Mouse (Mus musculus) left cerebral cortex, postnatal 4 days (tissue): Measurements from ENCODE around the gene Raet1d. TPM values are rescaled to one million over a fixed set of nuclear protein-coding genes. Genes with fewer than 3 reads are reported as not detected.
"Not testable (repeated sequence)": the region's sequence is repeated elsewhere in the genome, so short reads cannot be mapped to it uniquely, and the experiment has no call there.

ENCODE experiments used
- DNase-seq: peaks from one replicate; pipeline ENCODE4 v3.0.0-alpha.2; 2022
- intact Hi-C: fragments of 180-260 bp; cut with DNase I; formaldehyde crosslinking; loops from one replicate; pipeline ENCODE4 v1.15.1; 2025
- total RNA-seq, 2 experiments: library from RNA; stranded (reverse); gene quantifications; 2 replicates each; pipeline ENCODE4 v1.2.3; 2021

The Raet1d gene
- total RNA-seq = under 1 TPM in 1 of 2 experiments, not detected in 1; 0.28 TPM

DNA sequence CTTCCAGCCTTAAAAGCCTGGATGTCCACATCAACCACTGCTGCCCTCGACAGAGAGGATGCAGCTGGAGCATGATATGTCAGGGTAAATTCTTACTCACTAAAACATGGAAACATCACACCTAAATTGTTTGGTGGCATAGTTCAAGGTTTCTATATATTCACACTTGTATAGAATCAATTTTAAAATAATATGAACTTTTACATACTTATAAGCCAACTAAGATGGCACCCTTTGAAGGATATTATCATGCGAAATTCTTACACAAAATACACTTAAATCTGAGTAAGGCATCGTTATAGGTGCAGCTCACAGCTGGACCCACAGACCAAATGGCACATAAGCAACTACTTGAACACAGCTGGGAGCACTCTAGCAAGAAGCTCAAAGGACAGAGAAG, at the start of gene Raet1d:
Gene Raet1d (plus strand): TSS at position 301 of the 400 bp plus-strand sequence.
- DNase-seq, intact Hi-C loops: not testable (repeated sequence)

- DNase-seq = no peak
Measured at GRCm38 (mm10) chr10:22322858-22323257, 37.5 kb upstream of the Raet1d start.

DNA sequence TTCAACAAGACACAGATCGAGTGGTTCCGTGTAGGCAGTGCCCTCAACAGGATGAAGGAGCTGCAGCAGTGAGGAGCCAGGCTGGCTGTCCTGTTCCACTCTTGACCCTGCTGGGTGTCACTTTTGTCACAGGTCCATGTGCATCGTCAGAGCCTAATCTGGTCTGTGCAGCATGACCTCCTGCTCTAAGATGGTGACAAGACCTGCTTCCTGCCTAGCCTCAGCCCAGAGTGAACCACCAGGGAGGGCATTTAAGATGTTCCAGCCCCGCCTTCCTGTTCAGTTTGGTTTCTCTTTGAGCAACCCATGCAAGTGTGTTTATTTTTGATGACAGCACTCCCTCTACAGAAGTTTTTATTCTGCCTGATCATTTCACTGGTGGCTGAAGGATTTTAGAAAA, 14.6 kb upstream of the Raet1d start:
- DNase-seq, intact Hi-C loops: not testable (repeated sequence)

More at GRCm38 (mm10) chr10:22322858-22323257, 37.5 kb upstream of the Raet1d start:
- intact Hi-C loops = no loop called here

DNA sequence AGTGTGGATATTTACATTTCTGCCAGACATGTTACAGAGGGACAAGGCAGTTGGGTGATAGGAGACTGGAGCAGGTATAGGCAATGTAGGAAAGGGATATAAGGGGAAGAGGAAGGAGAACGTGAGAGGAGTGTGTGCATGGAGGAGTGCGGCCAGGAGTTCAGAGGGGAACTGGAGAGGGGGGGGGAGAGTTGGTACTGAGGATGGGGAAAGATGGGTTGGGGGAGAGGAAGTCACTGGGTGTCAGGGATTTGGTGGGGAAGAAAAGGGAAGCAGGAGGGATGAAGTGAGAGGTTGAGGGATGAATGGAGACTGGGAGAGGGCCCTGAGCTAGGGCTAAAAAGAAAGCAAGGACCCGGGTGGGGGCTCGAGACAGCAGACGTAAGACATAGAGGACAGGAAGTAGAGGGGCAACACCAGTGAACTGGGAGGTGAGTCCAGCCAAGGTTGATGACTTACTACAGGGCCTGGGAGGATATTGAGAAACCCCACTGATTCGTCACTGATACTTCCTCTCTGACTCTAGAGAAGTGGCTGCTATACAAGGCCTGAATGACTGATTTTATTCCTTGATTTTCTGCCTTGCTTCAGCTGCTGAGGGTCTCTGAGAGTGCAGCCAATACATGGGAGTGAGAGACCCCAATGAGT, 6.7 kb upstream of the Raet1d start:
- intact Hi-C loops, DNase-seq: not testable (repeated sequence)

GRCm38 (mm10) chr10:22354196-22354574, 6.2 kb upstream of the Raet1d start:
- DNase-seq, intact Hi-C loops: not testable (repeated sequence)

GRCm38 (mm10) chr10:22357373-22357772, 3.0 kb upstream of the Raet1d start:
- intact Hi-C loops, DNase-seq: not testable (repeated sequence)

DNA sequence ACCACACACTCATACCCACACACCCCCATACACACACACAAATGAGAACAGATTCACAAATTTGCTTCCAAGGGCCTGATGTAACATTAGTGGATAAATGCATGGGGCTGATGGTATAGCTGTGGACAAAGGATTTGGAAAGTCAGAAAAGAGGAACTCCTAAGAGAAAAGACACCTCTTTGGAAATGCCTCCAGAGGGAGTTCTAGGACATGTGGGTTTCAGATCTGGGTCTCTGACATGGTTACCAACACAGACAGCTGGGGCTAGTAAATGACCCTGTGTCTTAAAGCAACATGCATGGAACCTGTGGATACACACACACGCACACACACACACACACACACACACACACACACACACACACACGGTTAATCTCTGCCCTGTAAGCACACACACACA, 605 bp downstream of the Raet1d start:
- DNase-seq, intact Hi-C loops: not testable (repeated sequence)

DNA sequence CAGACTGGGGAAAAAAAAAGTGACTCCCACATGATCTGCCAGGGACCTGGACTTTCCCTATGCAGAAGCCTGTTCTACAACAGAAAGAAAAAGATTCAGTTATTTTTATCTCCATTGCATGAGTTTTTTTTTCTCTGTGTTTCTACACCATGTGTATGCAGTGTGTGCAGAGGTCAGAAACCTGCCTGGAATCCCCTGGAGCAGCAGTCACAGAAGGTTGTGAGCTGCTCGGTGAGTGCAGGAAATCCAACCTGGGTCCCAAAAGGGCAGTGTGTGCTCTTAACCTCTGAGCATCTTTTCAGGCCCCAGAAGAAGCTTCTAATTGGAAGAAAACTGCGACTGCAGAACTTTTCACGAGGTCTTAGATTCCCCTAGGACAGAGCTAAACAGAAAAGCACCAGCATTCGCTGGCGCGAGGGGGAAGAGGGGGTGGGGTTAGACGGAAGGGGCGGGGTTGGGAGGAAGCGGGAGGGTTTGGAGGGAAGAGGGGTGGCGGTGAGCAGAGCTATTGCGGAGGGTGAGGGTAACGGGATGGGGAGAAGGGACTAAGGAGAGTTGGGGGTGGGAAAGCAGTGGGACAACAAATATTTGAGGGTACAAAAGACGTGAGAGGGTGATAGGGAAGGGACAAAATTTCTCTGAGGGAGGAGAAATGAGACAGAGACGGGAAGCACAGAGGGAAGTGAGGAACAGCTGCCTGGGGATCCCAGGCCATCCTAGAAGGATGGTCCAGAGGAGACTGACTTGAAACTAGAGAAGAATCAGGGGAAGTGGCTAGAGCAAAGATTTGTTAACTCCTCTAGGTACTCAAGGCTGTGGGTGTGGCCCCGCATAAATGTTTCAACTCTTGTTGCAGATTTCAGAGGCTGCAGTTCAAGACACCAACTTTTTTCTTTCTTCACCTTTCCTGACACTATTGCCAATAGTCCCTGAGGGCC, 1.3 kb downstream of the Raet1d start:
- intact Hi-C loops, DNase-seq: not testable (repeated sequence)

GRCm38 (mm10) chr10:22362466-22362865, 2.1 kb downstream of the Raet1d start:
- intact Hi-C loops, DNase-seq: not testable (repeated sequence)

GRCm38 (mm10) chr10:22364915-22365314, 4.6 kb downstream of the Raet1d start:
- DNase-seq, intact Hi-C loops: not testable (repeated sequence)

GRCm38 (mm10) chr10:22381226-22381625, 20.9 kb downstream of the Raet1d start:
- intact Hi-C loops, DNase-seq: not testable (repeated sequence)

DNA sequence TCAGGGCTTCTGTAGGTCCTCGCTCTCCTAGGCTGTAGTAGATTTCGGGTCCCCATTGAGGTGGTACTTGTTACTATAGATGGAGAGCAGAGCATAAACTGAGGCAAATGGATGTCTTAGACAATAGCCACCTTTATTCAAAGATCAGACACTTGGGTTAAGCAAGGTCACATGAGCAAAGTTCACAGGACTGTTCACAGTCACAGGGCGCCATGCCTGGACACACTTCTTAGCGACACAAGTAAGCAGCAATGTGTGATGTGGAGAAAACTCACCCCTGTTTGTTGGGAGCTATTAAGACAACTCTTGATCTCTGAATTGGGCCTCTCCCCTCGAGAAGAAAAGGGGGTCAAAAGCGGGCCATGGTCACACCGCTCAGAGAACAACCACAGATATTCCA, 29.8 kb downstream of the Raet1d start:
- DNase-seq, intact Hi-C loops: not testable (repeated sequence)

GRCm38 (mm10) chr10:22391616-22392015, 31.3 kb downstream of the Raet1d start:
- intact Hi-C loops, DNase-seq: not testable (repeated sequence)

GRCm38 (mm10) chr10:22393028-22393824, 32.9 kb downstream of the Raet1d start:
- DNase-seq, intact Hi-C loops: not testable (repeated sequence)

DNA sequence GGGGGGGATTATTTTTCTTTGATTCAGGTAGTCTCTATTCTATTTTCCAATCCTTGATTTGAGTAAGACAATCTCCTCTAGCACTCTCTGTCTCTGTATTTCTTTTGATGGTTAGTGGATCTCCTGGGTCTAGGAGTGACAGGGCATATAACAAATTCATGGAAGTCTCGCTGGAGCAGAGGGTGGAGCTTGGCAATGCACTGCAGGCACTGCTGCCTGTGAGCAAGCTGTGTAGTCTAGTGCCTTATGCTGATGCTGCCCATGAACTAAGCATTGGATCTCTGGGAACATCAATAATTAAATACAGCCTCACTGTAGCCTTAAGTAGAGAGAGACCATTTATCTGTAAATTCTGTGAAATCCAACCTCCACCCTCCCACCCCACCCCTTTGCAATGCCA, 36.3 kb downstream of the Raet1d start:
- intact Hi-C loops = not testable (repeated sequence)
- peak; percentile 1 for DNase-seq

- peak; percentile 39 for DNase-seq
- intact Hi-C loops = not testable (repeated sequence)
Measured at GRCm38 (mm10) chr10:22402225-22402917, 42.0 kb downstream of the Raet1d start.

GRCm38 (mm10) chr10:22413702-22414494, 53.5 kb downstream of the Raet1d start:
- intact Hi-C loops = not testable (repeated sequence)
- peak; percentile 24 for DNase-seq
